Mouse (Mus musculus): ENCODE results near the gene Cd200r1. TPM values are rescaled to one million over a fixed set of nuclear protein-coding genes. Genes with fewer than 3 reads are reported as not detected.

Gene Cd200r1
- total RNA-seq, 4 experiments from 2014 or later: 0.16 TPM; not detected in 3

Other genes starting within 250 kb of the Cd200r1 start
- 1 to 10 TPM; 1.8 to 3.0 (median 2.3) TPM for gene Boc, start 206.8 kb upstream of the Cd200r1 start, total RNA-seq (2022)
- gene Nepro, start 41.4 kb upstream of the Cd200r1 start, total RNA-seq (2022): 1 to 10 TPM; 2.9 to 5.6 (median 3.3) TPM
- gene Gtpbp8, start 19.4 kb upstream of the Cd200r1 start, total RNA-seq (2022): 1 to 10 TPM; 4.7 to 9.5 (median 6.7) TPM
- gene Cd200r4, start 46.0 kb downstream of the Cd200r1 start, total RNA-seq (2022): not detected
- not detected for gene Cd200r2, start 101.4 kb downstream of the Cd200r1 start, total RNA-seq (2022)
- gene Cd200r3, start 177.9 kb downstream of the Cd200r1 start, total RNA-seq (2022): not detected

All from gastrocnemius, adult 8-10 months (tissue).